Mouse (Mus musculus): ENCODE measurements around the gene Insl3.

DNA sequence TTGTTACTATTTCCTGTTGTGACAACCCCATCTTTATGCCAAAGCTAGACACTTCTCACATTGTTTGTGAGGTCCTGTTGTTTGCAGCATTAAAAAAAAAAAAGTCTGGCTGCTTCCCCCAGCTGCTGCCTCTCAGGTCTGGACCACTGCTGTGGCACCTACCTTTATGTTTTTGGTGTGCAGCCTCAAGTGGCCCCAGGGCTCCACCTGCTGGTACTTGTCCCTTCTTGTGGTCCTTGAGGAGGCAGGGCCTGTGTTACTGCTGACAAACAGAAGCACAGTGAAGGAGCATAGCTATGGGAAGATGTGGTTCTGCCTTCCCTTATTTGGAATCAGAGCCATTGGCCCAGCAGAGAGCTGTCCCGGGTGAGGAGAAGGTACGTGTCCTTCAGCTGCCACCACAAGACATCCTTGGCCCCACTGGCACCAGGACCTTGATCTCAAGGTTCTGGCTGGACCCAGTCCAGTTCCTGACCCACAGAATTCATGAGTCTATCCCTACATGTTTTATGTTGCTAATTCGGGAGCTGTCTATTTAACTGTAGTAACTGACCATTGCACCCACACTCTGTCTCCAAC is 42.7 kb downstream of the Insl3 start:
- TF ChIP-seq CTCF (IDR thresholded peaks at IDR 0.05; ENCODE audit: low read depth, low read length) (peak; percentile 54), POLR2A (IDR thresholded peaks at IDR 0.05; ENCODE audit: extremely low read depth, insufficient read depth, low read length) (no peak)
